Mouse (Mus musculus) liver, embryonic 12.5 days (tissue): ENCODE data around the gene Olfr263. TPM values are rescaled to one million over a fixed set of nuclear protein-coding genes. Genes with fewer than 3 reads are reported as not detected.

Source experiments
- ATAC-seq: fragments of 200-750 bp; cut with Nextera tagmentation; 2 replicates; pipeline ENCODE4 v1.8.0; 2017; ENCODE audit warnings: moderate number of reproducible peaks, mild to moderate bottlenecking, moderate library complexity
- H3K27ac ChIP-seq: fragments of 300-500 bp; sonication (generic); 2 replicates; pipeline ENCODE4 v1.5.1; 2016; ENCODE audit warnings: mild to moderate bottlenecking
- H3K27me3 ChIP-seq: fragments of 300-500 bp; sonication (generic); replicated peaks from 2 replicates; pipeline ENCODE4 v1.6.1; 2016; ENCODE audit warnings: mild to moderate bottlenecking, moderate library complexity
- H3K36me3 ChIP-seq: fragments of 300-500 bp; sonication (generic); 2 replicates; pipeline ENCODE4 v1.6.1; 2016; ENCODE audit warnings: mild to moderate bottlenecking, moderate library complexity
- H3K4me1 ChIP-seq: fragments of 300-500 bp; sonication (generic); 2 replicates; pipeline ENCODE4 v1.6.1; 2016
- H3K4me2 ChIP-seq: fragments of 300-500 bp; sonication (generic); 2 replicates; pipeline ENCODE4 v1.6.1; 2016; ENCODE audit warnings: mild to moderate bottlenecking, moderate library complexity
- H3K4me3 ChIP-seq: fragments of 300-500 bp; sonication (generic); 2 replicates; pipeline ENCODE4 v1.5.1; 2016; ENCODE audit warnings: mild to moderate bottlenecking, moderate library complexity
- H3K9ac ChIP-seq: fragments of 300-500 bp; sonication (generic); 2 replicates; pipeline ENCODE4 v1.6.1; 2016; ENCODE audit warnings: mild to moderate bottlenecking, moderate library complexity
- H3K9me3 ChIP-seq: fragments of 300-500 bp; sonication (generic); replicated peaks from 2 replicates; pipeline ENCODE4 v1.6.1; 2016; ENCODE audit warnings: mild to moderate bottlenecking, moderate library complexity
- WGBS: fragments of 180-500 bp; shearing (Covaris S2); methylation state at CpG from one replicate; pipeline ENCODE4 v1.1.7; 2016; ENCODE audit not compliant: insufficient replicate concordance; 5-methylcytosine and 5-hydroxymethylcytosine counted together
- polyA plus RNA-seq: library from polyadenylated mRNA; unstranded; fragments of >200 nt; fragmentation: Nextera tagmentation; extraction: Ambion mirVana; gene quantifications from 2 replicates; pipeline ENCODE4 v1.2.1, GENCODE M21; 2016

Gene Olfr263
- polyA plus RNA-seq, 1 experiment from 2014 or later: not detected

DNA sequence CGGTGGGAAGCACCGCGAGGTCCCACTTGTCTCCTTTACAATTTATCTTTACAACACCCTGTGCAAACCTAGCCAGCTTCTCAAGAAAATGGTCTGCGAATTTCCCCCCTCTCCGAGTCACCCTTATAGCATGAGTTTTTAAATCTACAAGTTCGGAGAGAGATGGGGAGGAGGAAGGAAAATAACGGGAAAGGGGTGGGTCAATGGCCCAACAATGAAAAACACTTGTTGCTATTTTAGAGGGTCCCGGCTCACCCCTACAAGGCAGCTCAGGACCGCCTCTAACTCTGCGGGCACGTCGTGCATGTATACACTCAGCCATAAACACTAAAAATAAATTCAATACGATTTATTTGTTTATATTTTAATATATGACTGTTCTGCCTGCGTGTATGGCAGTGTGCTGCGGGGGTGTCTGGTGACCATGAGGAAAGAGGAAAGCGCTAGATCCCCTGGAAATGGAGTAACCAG lies 30.6 kb downstream of the Olfr263 start:
- no peak for ATAC-seq
- WGBS: 0% methylated on average over 16 of the region's 16 CpGs

DNA sequence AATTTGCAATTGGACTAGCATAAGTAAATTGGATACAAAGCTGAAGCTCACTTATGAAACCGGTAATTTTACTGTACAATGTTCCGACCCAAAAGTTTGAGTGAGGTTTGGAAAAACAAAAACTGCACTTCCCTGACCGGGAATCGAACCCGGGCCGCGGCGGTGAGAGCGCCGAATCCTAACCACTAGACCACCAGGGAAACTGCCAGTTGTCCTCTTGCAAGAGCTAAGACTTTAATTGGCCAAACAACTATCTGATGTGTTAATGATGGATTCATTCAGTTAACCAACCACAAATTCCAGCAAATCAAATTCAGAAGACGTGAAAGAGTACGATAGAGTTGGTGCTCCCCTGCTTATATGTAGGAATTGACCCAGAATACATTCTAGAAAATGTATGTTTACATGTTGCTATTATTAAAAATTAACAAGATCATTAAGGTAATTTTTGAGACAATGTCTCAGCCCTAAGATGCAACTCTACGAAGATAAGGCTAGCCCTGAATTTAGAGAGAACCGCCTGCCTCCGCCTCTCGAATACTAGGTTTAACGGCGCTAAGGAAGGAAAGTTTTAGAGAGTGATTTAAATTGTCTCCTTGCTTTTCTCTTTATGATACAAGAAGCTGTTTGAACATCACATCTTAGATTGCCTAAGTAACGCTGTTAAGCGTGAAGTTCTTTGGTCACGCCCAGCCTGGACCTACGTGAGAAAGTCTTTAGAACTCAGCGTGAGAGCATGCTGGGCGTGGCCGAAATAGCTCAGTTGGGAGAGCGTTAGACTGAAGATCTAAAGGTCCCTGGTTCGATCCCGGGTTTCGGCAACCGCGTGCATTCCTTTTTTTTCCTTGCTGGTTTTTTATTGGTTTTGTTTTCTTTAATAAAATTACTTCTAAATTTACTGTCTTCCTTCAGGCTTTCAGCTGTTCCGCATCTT lies 31.5 kb downstream of the Olfr263 start:
- ATAC-seq: peak; percentile 81
- Histone ChIP-seq H3K36me3 (no peaks in the 10 kb centered on the region), H3K4me1 (peaks cover 37% of the 10 kb centered on the region), H3K4me2 (peak overlapping the region; percentile 87), H3K9me3 (no peaks in the 10 kb centered on the region), H3K27ac (no peak overlapping the region; the same call in 1 of the 2 replicates), H3K4me3 (peak overlapping the region; percentile 67), H3K9ac (peak overlapping the region; percentile 64), H3K27me3 (peaks cover 47% of the 10 kb centered on the region)
- under 1% methylated on average over 32 of the region's 32 CpGs for WGBS

More for the DNA sequence above, 30.6 kb downstream of the Olfr263 start:
- H3K9me3 ChIP-seq: no peaks in the 10 kb centered on the region
- H3K4me3 ChIP-seq: peak overlapping the region; percentile 67
- H3K9ac ChIP-seq: peak overlapping the region; percentile 64
- no peaks in the 10 kb centered on the region for H3K36me3 ChIP-seq
- peaks cover 37% of the 10 kb centered on the region for H3K4me1 ChIP-seq
- no peak overlapping the region for H3K27ac ChIP-seq
- H3K27me3 ChIP-seq: peaks cover 47% of the 10 kb centered on the region
- H3K4me2 ChIP-seq: peak overlapping the region; percentile 87

DNA sequence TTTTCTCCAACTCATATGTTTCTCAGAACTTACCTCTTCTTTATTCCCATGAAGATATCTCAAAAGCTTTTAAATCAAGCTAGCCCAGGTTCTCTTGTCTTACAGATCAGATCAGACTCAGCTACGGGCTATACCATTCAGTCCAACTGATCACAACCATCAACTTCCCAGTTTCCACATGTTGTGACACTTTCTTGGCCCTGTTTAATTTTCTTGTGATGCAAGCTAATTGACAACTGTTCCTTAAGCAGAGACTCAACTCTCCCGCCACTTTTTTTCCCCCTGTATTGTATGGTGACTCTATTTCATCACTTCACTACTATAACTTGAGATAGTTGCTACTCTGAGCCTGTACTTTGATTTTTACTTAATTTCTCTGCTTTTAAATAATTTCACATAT lies 32.2 kb downstream of the Olfr263 start:
- ATAC-seq: no peak
- Histone ChIP-seq H3K4me1 (peaks cover 38% of the 10 kb centered on the region), H3K9ac (0 out of 2 replicates have a peak overlapping the region, but pooled peaks have one; percentile 41), H3K4me2 (peak overlapping the region; percentile 87), H3K4me3 (peak overlapping the region; percentile 67), H3K27ac (no peak overlapping the region), H3K9me3 (no peaks in the 10 kb centered on the region), H3K27me3 (peaks cover 41% of the 10 kb centered on the region), H3K36me3 (no peaks in the 10 kb centered on the region)
- 39% methylated on average over 2 of the region's 2 CpGs for WGBS

DNA sequence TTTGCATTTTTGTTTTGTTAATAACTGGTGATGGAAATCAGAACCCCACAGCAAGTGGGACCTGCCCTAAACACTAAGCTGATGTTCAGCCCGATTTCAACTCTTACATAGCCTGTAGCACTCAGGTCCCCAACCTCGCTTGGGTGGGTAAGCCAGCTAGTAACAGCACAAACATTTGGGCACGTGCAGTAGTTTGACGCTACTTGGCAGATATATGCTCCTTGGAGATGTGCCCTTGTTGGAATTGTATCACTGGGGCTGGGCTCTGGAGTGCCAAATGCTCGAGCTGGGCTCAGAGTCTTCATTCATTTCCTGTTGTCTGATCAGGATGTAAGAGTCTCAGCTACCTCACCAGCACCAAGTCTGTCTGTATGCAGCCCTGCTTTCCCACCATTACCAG lies 33.2 kb downstream of the Olfr263 start:
- ATAC-seq: no peak
- no peak overlapping the region for H3K4me2 ChIP-seq
- H3K36me3 ChIP-seq: no peaks in the 10 kb centered on the region
- no peak overlapping the region for H3K27ac ChIP-seq
- no peaks in the 10 kb centered on the region for H3K9me3 ChIP-seq
- H3K27me3 ChIP-seq: peaks cover 34% of the 10 kb centered on the region
- no peak overlapping the region for H3K4me3 ChIP-seq
- WGBS: 53% methylated on average over 5 of the region's 5 CpGs
- peaks cover 45% of the 10 kb centered on the region for H3K4me1 ChIP-seq
- no peak overlapping the region for H3K9ac ChIP-seq

DNA sequence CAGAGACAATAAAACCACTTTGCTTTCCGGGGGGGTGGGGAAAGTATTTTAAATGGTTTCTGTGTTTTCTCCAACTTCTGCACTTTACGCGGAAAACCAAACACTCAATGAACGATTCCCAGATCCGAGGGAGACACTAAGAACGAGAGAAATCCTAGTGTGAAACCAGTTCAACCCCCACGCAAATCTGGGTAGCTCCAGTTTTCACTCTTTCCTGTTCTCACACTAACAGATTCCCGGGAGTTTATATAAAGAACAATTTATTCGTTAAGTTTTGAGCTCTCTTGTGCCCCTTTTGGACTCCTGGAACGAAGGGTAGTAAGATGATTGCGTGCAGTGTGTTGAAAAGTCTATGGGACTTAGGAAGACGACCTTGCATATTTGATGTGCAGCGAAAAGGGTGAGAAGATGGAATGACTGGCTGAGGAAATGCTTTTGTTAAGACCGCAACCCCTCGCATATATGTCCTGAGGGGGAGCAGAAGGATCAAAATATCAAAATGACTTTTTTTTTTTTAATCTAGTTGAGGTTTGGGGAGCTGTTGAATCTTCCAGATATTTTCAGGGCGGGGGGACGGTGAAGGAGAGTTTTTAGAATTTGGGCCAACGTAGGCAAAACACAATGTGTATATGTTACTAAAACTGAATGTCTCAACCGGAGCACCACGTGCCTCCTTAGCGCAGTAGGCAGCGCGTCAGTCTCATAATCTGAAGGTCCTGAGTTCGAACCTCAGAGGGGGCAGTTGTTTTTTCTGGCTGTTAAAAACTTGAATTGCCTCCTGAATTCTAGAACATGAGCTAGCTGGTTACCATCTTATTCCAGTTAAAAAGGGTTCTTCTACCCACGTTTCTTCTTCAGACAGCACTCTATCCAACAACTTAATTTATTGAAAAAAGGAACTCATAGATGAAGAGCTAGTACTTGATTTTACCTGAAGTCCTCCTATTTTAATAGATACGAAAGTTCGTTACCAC lies 37.8 kb downstream of the Olfr263 start:
- no peaks in the 10 kb centered on the region for H3K9me3 ChIP-seq
- H3K36me3 ChIP-seq: no peaks in the 10 kb centered on the region
- 1% methylated on average over 27 of the region's 27 CpGs for WGBS
- peak overlapping the region; percentile 93 for H3K4me2 ChIP-seq
- peak overlapping the region; percentile 59 for H3K9ac ChIP-seq
- peaks cover 9% of the 10 kb centered on the region; the same call in 1 of the 2 replicates for H3K27me3 ChIP-seq
- H3K27ac ChIP-seq: no peak overlapping the region
- H3K4me3 ChIP-seq: peak overlapping the region; percentile 72
- peak; percentile 25; the same call in 1 of the 2 replicates for ATAC-seq
- H3K4me1 ChIP-seq: peaks cover 30% of the 10 kb centered on the region

GRCm38 (mm10) chr13:21167910-21168300 lies 38.5 kb downstream of the Olfr263 start:
- Histone ChIP-seq H3K9me3 (no peaks in the 10 kb centered on the region), H3K9ac (peak overlapping the region; percentile 68), H3K4me3 (peak overlapping the region; percentile 72), H3K27me3 (peaks cover 9% of the 10 kb centered on the region; the same call in 1 of the 2 replicates), H3K4me1 (peaks cover 35% of the 10 kb centered on the region), H3K4me2 (peak overlapping the region; percentile 93), H3K36me3 (no peaks in the 10 kb centered on the region), H3K27ac (peak overlapping the region; percentile 77)
- peak; percentile 28; the same call in 1 of the 2 replicates for ATAC-seq
- WGBS: under 1% methylated on average over 8 of the region's 8 CpGs

DNA sequence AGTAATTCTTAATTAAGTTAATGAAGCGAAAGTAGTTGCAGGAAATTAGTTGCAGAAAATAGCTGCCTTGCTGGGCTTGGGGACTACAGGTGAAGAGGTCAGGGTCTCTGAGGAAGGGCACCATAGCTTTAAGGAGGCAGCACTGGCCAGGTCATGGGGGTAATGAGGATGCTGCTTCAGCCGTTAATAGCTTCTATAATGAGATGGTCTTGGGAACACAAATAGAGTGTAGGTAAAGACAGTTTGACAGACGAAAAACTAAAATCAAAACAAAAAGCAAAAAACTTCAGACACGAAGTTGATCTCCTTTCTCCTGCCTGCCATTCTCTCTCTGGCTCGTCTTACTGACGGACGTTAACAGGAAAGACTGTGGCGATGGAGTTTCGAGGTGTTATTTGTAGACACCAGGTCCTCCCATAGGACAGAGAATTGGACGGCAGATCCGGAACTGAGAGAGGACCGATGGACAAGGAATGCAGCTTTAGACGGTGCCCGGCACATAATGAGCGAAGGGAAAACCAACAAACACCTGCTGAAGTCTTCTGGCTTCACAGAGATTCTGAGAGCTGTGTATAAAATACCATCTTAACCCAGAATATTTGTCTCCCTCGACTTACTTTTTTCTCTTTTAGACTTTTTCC lies 39.1 kb downstream of the Olfr263 start:
- Histone ChIP-seq H3K27ac (peak overlapping the region; percentile 77), H3K9me3 (no peaks in the 10 kb centered on the region), H3K9ac (peak overlapping the region; percentile 68), H3K4me3 (peak overlapping the region; percentile 72), H3K4me2 (peak overlapping the region; percentile 93), H3K27me3 (peaks cover 9% of the 10 kb centered on the region; the same call in 1 of the 2 replicates), H3K4me1 (peaks cover 41% of the 10 kb centered on the region), H3K36me3 (no peaks in the 10 kb centered on the region)
- WGBS: under 1% methylated on average over 16 of the region's 16 CpGs
- peak; percentile 17; the same call in 1 of the 2 replicates for ATAC-seq

DNA sequence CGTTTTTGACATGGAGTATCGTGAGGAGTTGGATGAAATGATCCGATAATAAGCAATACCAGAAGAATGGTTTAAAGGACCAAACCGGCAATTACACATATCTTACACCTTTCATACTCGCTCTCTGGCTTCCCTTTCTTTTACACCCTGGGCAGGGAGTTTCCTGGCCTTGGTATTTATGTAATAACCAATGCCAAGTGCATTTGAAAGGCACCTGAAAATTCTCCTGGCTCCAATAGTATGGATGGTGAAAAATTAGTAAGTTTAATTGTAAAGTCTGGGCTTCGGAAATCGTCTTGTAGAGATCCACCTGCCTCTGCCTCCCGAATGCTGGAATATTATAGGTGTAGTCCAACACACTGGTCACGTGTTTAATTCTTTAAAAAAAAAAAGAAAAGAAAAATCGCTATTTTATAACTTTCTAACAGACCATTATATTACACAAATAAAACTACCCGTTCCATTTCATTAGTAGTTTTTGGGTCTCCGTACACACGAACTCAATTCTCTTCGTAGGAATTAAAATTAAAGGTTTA lies 39.8 kb downstream of the Olfr263 start:
- Histone ChIP-seq H3K36me3 (no peaks in the 10 kb centered on the region), H3K27me3 (peaks cover 4% of the 10 kb centered on the region; the same call in 1 of the 2 replicates), H3K4me1 (peaks cover 44% of the 10 kb centered on the region), H3K9ac (peak overlapping the region; percentile 68), H3K9me3 (no peaks in the 10 kb centered on the region), H3K4me2 (peak overlapping the region; percentile 93), H3K27ac (peak overlapping the region; percentile 77), H3K4me3 (peak overlapping the region; percentile 72)
- no peak for ATAC-seq
- WGBS: 4% methylated on average over 14 of the region's 14 CpGs

GRCm38 (mm10) chr13:21169657-21170430 lies 40.4 kb downstream of the Olfr263 start:
- H3K4me2 ChIP-seq: peak overlapping the region; percentile 93
- H3K4me3 ChIP-seq: peak overlapping the region; percentile 72
- H3K27me3 ChIP-seq: peaks cover 7% of the 10 kb centered on the region; the same call in 1 of the 2 replicates
- under 1% methylated on average over 39 of the region's 39 CpGs for WGBS
- H3K27ac ChIP-seq: peak overlapping the region; percentile 71
- H3K9ac ChIP-seq: peak overlapping the region; percentile 52
- H3K9me3 ChIP-seq: no peaks in the 10 kb centered on the region
- no peaks in the 10 kb centered on the region for H3K36me3 ChIP-seq
- H3K4me1 ChIP-seq: peaks cover 43% of the 10 kb centered on the region
- peak; percentile 76 for ATAC-seq

GRCm38 (mm10) chr13:21170431-21171155 lies 41.2 kb downstream of the Olfr263 start:
- Histone ChIP-seq H3K27me3 (peaks cover 4% of the 10 kb centered on the region; the same call in 1 of the 2 replicates), H3K36me3 (no peaks in the 10 kb centered on the region), H3K4me3 (peak overlapping the region; percentile 72), H3K9ac (peak overlapping the region; percentile 64; the same call in 1 of the 2 replicates), H3K4me2 (peak overlapping the region; percentile 93), H3K27ac (peak overlapping the region; percentile 13; the same call in 1 of the 2 replicates), H3K9me3 (no peaks in the 10 kb centered on the region), H3K4me1 (peaks cover 43% of the 10 kb centered on the region)
- 49% methylated on average over 17 of the region's 17 CpGs for WGBS
- ATAC-seq: no peak
